Mouse (Mus musculus) spleen, adult 2 months (tissue): ENCODE measurements around the gene Spag17.

ENCODE experiments used
- CTCF ChIP-seq: fragments of 200-500 bp; IDR thresholded peaks from 2 replicates; pipeline ENCODE4 v1.5.1; 2011; ENCODE audit warnings: mild to moderate bottlenecking, inconsistent platforms; ENCODE audit not compliant: insufficient read depth, insufficient read length, insufficient replicate concordance; ENCODE audit errors: extremely low read depth
- POLR2A ChIP-seq: fragments of 200-500 bp; IDR thresholded peaks from 2 replicates; pipeline ENCODE4 v1.6.1; 2011; ENCODE audit warnings: low read depth, low read length, inconsistent platforms

DNA sequence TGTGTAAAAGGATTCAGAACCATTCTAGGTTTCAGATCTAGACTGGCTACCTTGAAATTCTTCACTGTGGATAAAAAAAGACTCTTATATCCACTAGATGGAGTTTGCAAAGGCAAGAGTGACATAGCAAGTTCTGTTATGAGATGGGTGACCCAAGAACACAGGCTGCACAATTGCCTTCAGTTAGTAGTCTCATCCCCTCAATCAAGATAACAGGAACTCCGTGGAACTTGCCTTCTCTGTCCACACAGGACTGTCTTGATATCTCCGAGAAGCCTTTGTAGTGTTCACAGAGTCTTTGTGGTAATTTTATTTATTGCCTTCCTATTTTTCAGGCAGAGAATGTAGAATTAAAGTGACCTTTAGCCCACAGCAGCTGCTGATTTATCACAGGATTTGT lies 42.9 kb upstream of the Spag17 start:
- TF ChIP-seq CTCF (no peak), POLR2A (no peak)
